In genomic region chr12:41500049-41500820, GRCm38 (mm10) we compare ENCODE assay signal across 17 mouse cellular contexts. TPM values are rescaled to one million over a fixed set of nuclear protein-coding genes. Genes with fewer than 3 reads are reported as not detected.
DNase-seq lines count a peak whose midpoint lies in the region; ATAC-seq lines count a peak whose summit lies in the region.
"Had no signal": no experiment of that assay in that cellular context is flagged by ENCODE, and none has a peak within 500 bp of the region (broad histone marks: within the 10 kb centered on the region; RNA-seq: fewer than 3 reads in every experiment).

No protein-coding gene starts in this region.

- no peak overlapping the region for H3K27ac ChIP-seq in heart, embryonic 10.5 days
- H3K27ac ChIP-seq: heart, embryonic 15.5 days; hindbrain, embryonic 14.5 days; liver, embryonic 15.5 days had no signal

- ATAC-seq in activated CD4-positive, CD25-positive, alpha-beta regulatory T cell, adult 4 months: peak; percentile 99
- ATAC-seq: Patski had no signal

- no peaks in the 10 kb centered on the region for H3K27me3 ChIP-seq in heart, embryonic 10.5 days (ENCODE audit: insufficient read depth, poor library complexity, severe bottlenecking)
- H3K27me3 ChIP-seq: heart, embryonic 15.5 days; liver, embryonic 15.5 days; Patski had no signal

- no peaks in the 10 kb centered on the region for H3K36me3 ChIP-seq in heart, embryonic 10.5 days
- H3K36me3 ChIP-seq: heart, embryonic 15.5 days; liver, embryonic 15.5 days had no signal

- peak; percentile 12 for DNase-seq in kidney, postnatal 10 days
- DNase-seq in kidney, postnatal 4 days: no peak
- DNase-seq in CD4-positive helper T cell, adult 2 months (ENCODE audit: low read depth, low spot score): peak; percentile 59
- peak; percentile 43 for DNase-seq in lung, postnatal 36 days
- no peak for DNase-seq in layer of hippocampus, postnatal 14 days (ENCODE audit: low spot score in 2 of 2)
- no peak for DNase-seq in layer of hippocampus, adult 11-12 months (ENCODE audit: low spot score)
- DNase-seq in heart, embryonic 10.5 days (ENCODE audit: low spot score): no peak
- DNase-seq: cerebellum, adult 2 months; embryo, embryonic 11 days; gastrocnemius, postnatal 25 days; layer of hippocampus, adult 9-11 months; right cerebral cortex, postnatal 25 days had no signal

- WGBS in heart, embryonic 10.5 days: 71% methylated on average over 9 of the region's 9 CpGs

- no peaks in the 10 kb centered on the region for H3K9me3 ChIP-seq in heart, embryonic 10.5 days
- H3K9me3 ChIP-seq: heart, embryonic 15.5 days; liver, embryonic 15.5 days had no signal

- H3K4me1 ChIP-seq in heart, embryonic 10.5 days: no peaks in the 10 kb centered on the region
- H3K4me1 ChIP-seq: heart, embryonic 15.5 days; liver, embryonic 15.5 days had no signal

- no peak overlapping the region for H3K4me3 ChIP-seq in heart, embryonic 10.5 days
- H3K4me3 ChIP-seq: heart, embryonic 15.5 days; liver, embryonic 15.5 days had no signal

RNA-seq across cellular contexts. Expression of gene Lrrn3, which starts 14.0 kb away (rescaled TPM):
- polyA plus RNA-seq in activated CD4-positive, CD25-positive, alpha-beta regulatory T cell, adult 4 months (2017; shearing (Covaris generic)): 1 to 10 TPM; 2.5 to 3.5 TPM
- 10 to 100 TPM; 60.4 to 63.7 TPM for total RNA-seq in layer of hippocampus, postnatal 14 days (2021)
- polyA plus RNA-seq in heart, embryonic 10.5 days (2016; fragmentation: Nextera tagmentation; extraction: Ambion mirVana): 3.8 and 4.2 TPM in 2 replicates

Comparison
In these comparisons a context has a peak if more than half of its experiments do, and no peak if none do; other contexts are left out.
1. DNase-seq: peak in kidney, postnatal 10 days (single experiment), CD4-positive helper T cell, adult 2 months (single experiment) and lung, postnatal 36 days (single experiment); none in kidney, postnatal 4 days (0 of 2), layer of hippocampus, postnatal 14 days (0 of 2), layer of hippocampus, adult 11-12 months (single experiment) and heart, embryonic 10.5 days (single experiment).